Mouse (Mus musculus) erythroblast, embryonic 14.5 days (primary cell): ENCODE measurements around the gene Ltb.

Source experiments
- GATA1 ChIP-seq: IDR thresholded peaks from 2 replicates; pipeline ENCODE4 v1.6.1; 2012; ENCODE audit warnings: low read length, inconsistent platforms, mixed read lengths
- TAL1 ChIP-seq: IDR thresholded peaks from 3 replicates; pipeline ENCODE4 v1.6.1; 2012; ENCODE audit warnings: low read length, inconsistent platforms, mixed read lengths

DNA sequence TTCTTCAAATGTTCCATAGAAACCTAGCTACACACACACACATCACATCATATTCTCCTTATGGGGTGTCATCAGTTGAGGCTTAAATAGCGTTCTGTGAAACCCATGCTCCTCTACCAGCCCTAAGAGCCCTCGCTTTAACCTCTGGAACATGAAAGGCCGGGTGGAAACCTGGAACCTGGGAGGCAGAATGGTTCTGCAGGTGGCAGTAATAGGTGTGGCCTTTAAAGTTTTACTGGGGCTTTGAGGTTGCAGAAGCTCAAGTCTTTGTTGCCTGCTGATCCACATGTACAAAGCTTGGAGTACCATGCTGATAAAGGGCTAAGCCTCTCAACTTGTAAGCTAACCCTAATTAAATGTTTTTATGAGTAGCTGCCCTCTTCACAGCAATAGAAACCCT is 46.9 kb upstream of the Ltb start:
- no peak for TF ChIP-seq GATA1
- TF ChIP-seq TAL1, result no peak
